Mouse (Mus musculus) spleen, adult 2 months (tissue): ENCODE measurements around the gene Klhl26. TPM values are rescaled to one million over a fixed set of nuclear protein-coding genes. Genes with fewer than 3 reads are reported as not detected.

Experiments used
- DNase-seq, 2 experiments: peaks; one replicate each; pipeline versions ENCODE4 v3.0.0 to v3.0.0-alpha.2; 2012 to 2021; ENCODE audit warnings: low spot score in 2 of 2, low read depth in 1 of 2
- H3K27ac ChIP-seq: fragments of 200-500 bp; 2 replicates; pipeline ENCODE4 v1.5.1; 2012; ENCODE audit warnings: low read length, inconsistent platforms; ENCODE audit not compliant: insufficient read depth
- H3K27me3 ChIP-seq: fragments of 200-500 bp; 2 replicates; pipeline ENCODE4 v1.6.1; 2012; ENCODE audit warnings: mild to moderate bottlenecking, moderate library complexity, low read length, inconsistent platforms; ENCODE audit not compliant: control insufficient read depth, insufficient read depth
- H3K36me3 ChIP-seq: fragments of 200-500 bp; 2 replicates; pipeline ENCODE4 v1.6.1; 2012; ENCODE audit warnings: mild to moderate bottlenecking, low read length, inconsistent platforms; ENCODE audit not compliant: control insufficient read depth, insufficient read depth
- H3K4me1 ChIP-seq: fragments of 200-500 bp; 2 replicates; pipeline ENCODE4 v1.6.1; 2011; ENCODE audit warnings: inconsistent platforms; ENCODE audit not compliant: control insufficient read depth, insufficient read depth, insufficient read length
- H3K4me3 ChIP-seq: fragments of 200-500 bp; 2 replicates; pipeline ENCODE4 v1.5.1; 2011; ENCODE audit warnings: mild to moderate bottlenecking, inconsistent platforms; ENCODE audit not compliant: insufficient read depth, insufficient read length; ENCODE audit errors: extremely low read depth
- CTCF ChIP-seq: fragments of 200-500 bp; IDR thresholded peaks from 2 replicates; pipeline ENCODE4 v1.5.1; 2011; ENCODE audit warnings: mild to moderate bottlenecking, inconsistent platforms; ENCODE audit not compliant: insufficient read depth, insufficient read length, insufficient replicate concordance; ENCODE audit errors: extremely low read depth
- POLR2A ChIP-seq: fragments of 200-500 bp; IDR thresholded peaks from 2 replicates; pipeline ENCODE4 v1.6.1; 2011; ENCODE audit warnings: low read depth, low read length, inconsistent platforms
- WGBS: fragments of 180-500 bp; shearing (Covaris S2); methylation state at CpG from one replicate; pipeline ENCODE4 v1.1.7; 2018; 5-methylcytosine and 5-hydroxymethylcytosine counted together
- polyA plus RNA-seq: library from polyadenylated mRNA; depleted of rRNA; stranded (reverse); fragments of >200 nt; gene quantifications from 2 replicates; pipeline ENCODE4 v1.2.3, GENCODE M21; 2012

Gene Klhl26
- polyA plus RNA-seq, 1 experiment = 21.8 TPM

- 92% methylated on average over 5 of the region's 5 CpGs for WGBS
- Histone ChIP-seq H3K27me3 (no peaks in the 10 kb centered on the region), H3K27ac (no peak overlapping the region), H3K4me1 (no peaks in the 10 kb centered on the region), H3K4me3 (no peak overlapping the region), H3K36me3 (no peaks in the 10 kb centered on the region)
- DNase-seq = no peak
- no peak for TF ChIP-seq POLR2A
- TF ChIP-seq CTCF = no peak
These were observed 16.6 kb downstream of the Klhl26 start for GRCm38 (mm10) chr8:70460199-70460598.

GRCm38 (mm10) chr8:70459636-70460035 is 17.1 kb downstream of the Klhl26 start:
- Histone ChIP-seq H3K36me3 (no peaks in the 10 kb centered on the region), H3K4me1 (no peaks in the 10 kb centered on the region), H3K27me3 (no peaks in the 10 kb centered on the region), H3K4me3 (no peak overlapping the region), H3K27ac (no peak overlapping the region)
- DNase-seq = no peak
- WGBS = 95% methylated on average over 2 of the region's 2 CpGs
- TF ChIP-seq CTCF = no peak

GRCm38 (mm10) chr8:70458462-70458861 is 18.3 kb downstream of the Klhl26 start:
- no peaks in the 10 kb centered on the region for H3K4me1 ChIP-seq
- no peak for DNase-seq
- no peaks in the 10 kb centered on the region for H3K27me3 ChIP-seq
- H3K27ac ChIP-seq = no peak overlapping the region
- no peaks in the 10 kb centered on the region for H3K36me3 ChIP-seq
- no peak overlapping the region for H3K4me3 ChIP-seq
- TF ChIP-seq POLR2A (no peak), CTCF (no peak)
- WGBS = 89% methylated on average over 3 of the region's 3 CpGs

GRCm38 (mm10) chr8:70457882-70458281 is 18.9 kb downstream of the Klhl26 start:
- Histone ChIP-seq H3K27ac (no peak overlapping the region), H3K4me1 (no peaks in the 10 kb centered on the region), H3K36me3 (no peaks in the 10 kb centered on the region), H3K4me3 (no peak overlapping the region), H3K27me3 (no peaks in the 10 kb centered on the region)
- 81% methylated on average over 6 of the region's 6 CpGs for WGBS
- DNase-seq = no peak
- TF ChIP-seq POLR2A (no peak), CTCF (no peak)

- TF ChIP-seq POLR2A = no peak
- TF ChIP-seq CTCF = no peak
- Histone ChIP-seq H3K36me3 (peaks cover 1% of the 10 kb centered on the region; the same call in 1 of the 2 replicates), H3K4me1 (no peaks in the 10 kb centered on the region)
These were observed 19.8 kb downstream of the Klhl26 start for GRCm38 (mm10) chr8:70456996-70457395.

GRCm38 (mm10) chr8:70453852-70454251 is 22.9 kb downstream of the Klhl26 start:
- Histone ChIP-seq H3K27ac (no peak overlapping the region), H3K27me3 (no peaks in the 10 kb centered on the region), H3K4me3 (no peak overlapping the region), H3K36me3 (peaks cover 6% of the 10 kb centered on the region), H3K4me1 (no peaks in the 10 kb centered on the region)
- DNase-seq = no peak
- WGBS = 93% methylated on average over 5 of the region's 5 CpGs
- no peak for TF ChIP-seq POLR2A

More at GRCm38 (mm10) chr8:70456996-70457395, 19.8 kb downstream of the Klhl26 start:
- no peak overlapping the region for H3K27ac ChIP-seq
- DNase-seq = no peak
- 85% methylated on average over 1 of the region's 1 CpGs for WGBS
- no peaks in the 10 kb centered on the region for H3K27me3 ChIP-seq
- no peak overlapping the region for H3K4me3 ChIP-seq

- WGBS = 94% methylated on average over 52 of the region's 52 CpGs
- TF ChIP-seq CTCF (no peak), POLR2A (no peak)
- H3K4me1 ChIP-seq = no peaks in the 10 kb centered on the region
- no peak overlapping the region for H3K4me3 ChIP-seq
- DNase-seq = no peak
- H3K36me3 ChIP-seq = peaks cover 6% of the 10 kb centered on the region
- no peak overlapping the region for H3K27ac ChIP-seq
- H3K27me3 ChIP-seq = no peaks in the 10 kb centered on the region
These were observed 24.4 kb downstream of the Klhl26 start for GRCm38 (mm10) chr8:70452196-70452966.
